Mouse (Mus musculus) MEL (cell line): ENCODE data around the gene Accs.

Source experiments
- CHD1 ChIP-seq: IDR thresholded peaks from 2 replicates; pipeline ENCODE4 v1.6.1; 2012; ENCODE audit warnings: low read depth, mild to moderate bottlenecking, inconsistent platforms, low read length, improper control_type of control experiment
- CTCF ChIP-seq, 3 experiments: IDR thresholded peaks in 2 of 3; conservative IDR thresholded peaks in 1 of 3; 2 replicates each; pipeline ENCODE4 v1.5.1; 2011 to 2012; ENCODE audit warnings: low read length in 3 of 3, low read depth in 2 of 3, mild to moderate bottlenecking in 2 of 3, improper control_type of control experiment in 1 of 3, inconsistent platforms in 1 of 3, mixed read lengths in 1 of 3, moderate library complexity in 1 of 3; ENCODE audit not compliant: control insufficient read depth in 1 of 3, insufficient read depth in 1 of 3, poor library complexity in 1 of 3, severe bottlenecking in 1 of 3
- E2F4 ChIP-seq: IDR thresholded peaks from 2 replicates; pipeline ENCODE4 v1.6.1; 2011; ENCODE audit warnings: low read depth, low read length, improper control_type of control experiment, borderline replicate concordance
- GABPA ChIP-seq: IDR thresholded peaks from 2 replicates; pipeline ENCODE4 v1.6.1; 2012; ENCODE audit warnings: low read depth, mild to moderate bottlenecking, inconsistent platforms, low read length, improper control_type of control experiment, moderate library complexity
- GATA1 ChIP-seq: IDR thresholded peaks from 2 replicates; pipeline ENCODE4 v1.6.1; 2011; ENCODE audit warnings: low read depth, low read length, improper control_type of control experiment
- HCFC1 ChIP-seq: IDR thresholded peaks from 2 replicates; pipeline ENCODE4 v1.6.1; 2012; ENCODE audit warnings: low read depth, mild to moderate bottlenecking, inconsistent platforms, low read length, improper control_type of control experiment, moderate library complexity
- JUND ChIP-seq: IDR thresholded peaks from 2 replicates; pipeline ENCODE4 v1.6.1; 2011; ENCODE audit warnings: low read depth, mild to moderate bottlenecking, improper control_type of control experiment, low read length
- MAFK ChIP-seq: IDR thresholded peaks from 2 replicates; pipeline ENCODE4 v1.6.1; 2011; ENCODE audit warnings: low read depth, mild to moderate bottlenecking, low read length, improper control_type of control experiment, borderline replicate concordance
- MAZ ChIP-seq: IDR thresholded peaks from 2 replicates; pipeline ENCODE4 v1.6.1; 2012; ENCODE audit warnings: low read depth, mild to moderate bottlenecking, inconsistent platforms, low read length, improper control_type of control experiment
- MXI1 ChIP-seq: IDR thresholded peaks from 2 replicates; pipeline ENCODE4 v1.6.1; 2011; ENCODE audit warnings: mild to moderate bottlenecking, low read depth, low read length, improper control_type of control experiment
- POLR2A ChIP-seq, 2 experiments: IDR thresholded peaks; 2 replicates each; pipeline ENCODE4 v1.6.1; 2011 to 2012; ENCODE audit warnings: low read length in 2 of 2, mild to moderate bottlenecking in 2 of 2, control low read depth in 1 of 2, improper control_type of control experiment in 1 of 2, low read depth in 1 of 2, moderate library complexity in 1 of 2; ENCODE audit not compliant: control insufficient read depth in 1 of 2, insufficient read depth in 1 of 2, poor library complexity in 1 of 2
- TAL1 ChIP-seq: IDR thresholded peaks from 2 replicates; pipeline ENCODE4 v1.6.1; 2012; ENCODE audit warnings: mild to moderate bottlenecking, inconsistent platforms, low read length, moderate library complexity, mixed read lengths
- ZKSCAN1 ChIP-seq: IDR thresholded peaks from 2 replicates; pipeline ENCODE4 v1.6.1; 2012; ENCODE audit warnings: low read depth, mild to moderate bottlenecking, inconsistent platforms, low read length, improper control_type of control experiment, moderate library complexity
- ZMIZ1 ChIP-seq: IDR thresholded peaks from 2 replicates; pipeline ENCODE4 v1.6.1; 2012; ENCODE audit warnings: low read depth, mild to moderate bottlenecking, inconsistent platforms, low read length, improper control_type of control experiment, moderate library complexity

GRCm38 (mm10) chr2:93835596-93835995, 14.1 kb downstream of the Accs start:
- TF ChIP-seq E2F4 = no peak
- no peak for TF ChIP-seq GATA1
- no peak for TF ChIP-seq CTCF (IDR thresholded peaks at IDR 0.05 in 2 of 3, conservative IDR thresholded peaks at IDR 0.05 in 1 of 3; ENCODE audit: control insufficient read depth in 1 of 3, insufficient read depth in 1 of 3, low read depth in 2 of 3, low read length in 3 of 3, poor library complexity in 1 of 3, severe bottlenecking in 1 of 3)
- no peak for TF ChIP-seq POLR2A (IDR thresholded peaks at IDR 0.05; ENCODE audit: control insufficient read depth in 1 of 2, insufficient read depth in 1 of 2, low read depth in 1 of 2, low read length in 2 of 2, poor library complexity in 1 of 2)
- no peak for TF ChIP-seq CHD1
- TF ChIP-seq GABPA = no peak
- no peak for TF ChIP-seq MAZ
- no peak for TF ChIP-seq HCFC1
- TF ChIP-seq MXI1 = no peak
- TF ChIP-seq TAL1 = no peak
- TF ChIP-seq JUND = no peak
- no peak for TF ChIP-seq ZMIZ1
- TF ChIP-seq ZKSCAN1 = no peak
- no peak for TF ChIP-seq MAFK
